Mouse (Mus musculus) forebrain, embryonic 14.5 days (tissue): Measurements from ENCODE around the gene Fry. TPM values are rescaled to one million over a fixed set of nuclear protein-coding genes. Genes with fewer than 3 reads are reported as not detected.

Experiments used
- ATAC-seq: fragments of 200-750 bp; cut with Nextera tagmentation; 2 replicates; pipeline ENCODE4 v1.8.0; 2017; ENCODE audit warnings: mild to moderate bottlenecking, moderate library complexity
- DNase-seq: peaks from one replicate; pipeline ENCODE4 v3.0.0-alpha.2; 2015; ENCODE audit warnings: low spot score
- H3K27ac ChIP-seq: fragments of 300-500 bp; sonication (generic); 2 replicates; pipeline ENCODE4 v1.5.1; 2014; ENCODE audit warnings: low read depth, mild to moderate bottlenecking, control low read depth, low read length, moderate library complexity
- H3K27me3 ChIP-seq: fragments of 300-500 bp; sonication (generic); replicated peaks from 2 replicates; pipeline ENCODE4 v1.6.1; 2014; ENCODE audit warnings: low read length, control low read depth, mixed read lengths; ENCODE audit not compliant: control insufficient read depth, insufficient read depth
- H3K36me3 ChIP-seq: fragments of 300-500 bp; sonication (generic); 2 replicates; pipeline ENCODE4 v1.6.1; 2014; ENCODE audit warnings: low read length, control low read depth; ENCODE audit not compliant: control insufficient read depth, insufficient read depth
- H3K4me1 ChIP-seq: fragments of 300-500 bp; sonication (generic); 2 replicates; pipeline ENCODE4 v1.6.1; 2014; ENCODE audit warnings: antibody characterized with exemption, low read length, control low read depth; ENCODE audit not compliant: control insufficient read depth, insufficient read depth
- H3K4me2 ChIP-seq: fragments of 300-500 bp; sonication (generic); 2 replicates; pipeline ENCODE4 v1.6.1; 2014; ENCODE audit warnings: mild to moderate bottlenecking, control low read depth, low read length
- H3K4me3 ChIP-seq: fragments of 300-500 bp; sonication (generic); 2 replicates; pipeline ENCODE4 v1.5.1; 2014; ENCODE audit warnings: low read depth, low read length, control low read depth
- H3K9ac ChIP-seq: fragments of 300-500 bp; sonication (generic); 2 replicates; pipeline ENCODE4 v1.6.1; 2014; ENCODE audit warnings: mild to moderate bottlenecking, low read length, control low read depth, moderate library complexity
- H3K9me3 ChIP-seq: fragments of 300-500 bp; sonication (generic); replicated peaks from 2 replicates; pipeline ENCODE4 v1.6.1; 2016; ENCODE audit warnings: low read length, control low read depth, mixed read lengths; ENCODE audit not compliant: control insufficient read depth
- WGBS: fragments of 180-500 bp; shearing (Covaris S2); extraction: QIAGEN DNeasy Blood & Tissue Kit; methylation state at CpG from one replicate; pipeline ENCODE4 v1.1.7; 2014; 5-methylcytosine and 5-hydroxymethylcytosine counted together
- polyA plus RNA-seq: library from polyadenylated mRNA; unstranded; fragments of >200 nt; fragmentation: Nextera tagmentation; extraction: Ambion mirVana; gene quantifications from 2 replicates; pipeline ENCODE4 v1.2.1, GENCODE M21; 2014

Fry gene
- polyA plus RNA-seq, 1 experiment from 2014 or later: 27.4 TPM

GRCm38 (mm10) chr5:150290494-150291199, 172.2 kb downstream of the Fry start:
- ATAC-seq (no peak), DNase-seq (no peak)
- WGBS: 84% methylated on average over 4 of the region's 4 CpGs
- Histone ChIP-seq H3K36me3 (no peaks in the 10 kb centered on the region), H3K4me1 (no peaks in the 10 kb centered on the region), H3K4me2 (no peak overlapping the region), H3K4me3 (no peak overlapping the region), H3K9ac (no peak overlapping the region), H3K27me3 (no peaks in the 10 kb centered on the region), H3K9me3 (no peaks in the 10 kb centered on the region), H3K27ac (no peak overlapping the region)

- Histone ChIP-seq H3K27ac (no peak overlapping the region), H3K4me2 (no peak overlapping the region), H3K9ac (no peak overlapping the region), H3K9me3 (no peaks in the 10 kb centered on the region), H3K4me1 (no peaks in the 10 kb centered on the region), H3K4me3 (no peak overlapping the region), H3K36me3 (no peaks in the 10 kb centered on the region), H3K27me3 (no peaks in the 10 kb centered on the region)
- DNase-seq (no peak), ATAC-seq (no peak)
- 87% methylated on average over 6 of the region's 6 CpGs for WGBS
Observed at GRCm38 (mm10) chr5:150291216-150291615, 172.8 kb downstream of the Fry start.

DNA sequence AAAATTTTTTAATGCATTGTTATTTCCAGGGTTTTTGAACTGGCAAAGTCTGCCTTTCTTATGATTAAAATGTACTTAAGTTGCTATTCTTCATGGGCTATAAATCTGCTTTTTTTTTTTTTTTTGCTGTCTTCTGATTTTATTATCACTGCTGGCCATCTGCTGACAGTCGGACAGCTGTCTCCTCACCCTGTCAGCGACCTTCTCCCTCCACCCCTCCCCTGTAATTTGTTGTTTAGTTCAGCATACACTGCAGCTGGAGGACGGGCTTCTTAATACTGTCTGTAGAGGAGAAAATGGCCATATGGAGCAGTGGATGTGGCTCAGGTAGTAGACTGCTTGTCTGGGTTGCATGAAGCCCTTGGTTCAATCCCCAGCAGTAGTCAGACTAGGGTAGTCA, 173.7 kb downstream of the Fry start:
- H3K4me2 ChIP-seq: no peak overlapping the region
- H3K4me3 ChIP-seq: no peak overlapping the region
- H3K4me1 ChIP-seq: no peaks in the 10 kb centered on the region
- H3K9ac ChIP-seq: no peak overlapping the region
- H3K27me3 ChIP-seq: no peaks in the 10 kb centered on the region
- H3K36me3 ChIP-seq: no peaks in the 10 kb centered on the region
- 68% methylated on average over 3 of the region's 3 CpGs for WGBS
- no peaks in the 10 kb centered on the region for H3K9me3 ChIP-seq
- ATAC-seq (no peak), DNase-seq (no peak)
- no peak overlapping the region for H3K27ac ChIP-seq

DNA sequence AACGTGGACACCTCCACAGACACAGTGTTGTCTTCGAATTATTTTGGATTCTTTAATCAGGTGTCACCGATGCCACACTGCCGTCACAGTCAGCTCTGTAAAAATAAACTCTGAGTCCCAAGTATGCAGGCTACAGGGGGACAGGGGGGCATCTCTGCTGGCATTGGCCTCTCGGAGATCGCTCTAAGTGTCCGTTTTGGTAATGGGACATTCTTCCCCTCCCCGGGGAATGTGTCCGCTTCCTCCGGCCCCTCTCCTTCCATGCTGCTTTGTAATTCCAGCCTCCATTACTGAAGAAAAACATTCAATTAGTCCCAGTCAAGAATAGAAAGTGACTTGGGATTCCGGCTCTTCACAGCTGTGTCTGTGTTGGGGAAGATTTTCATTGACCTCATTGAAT, 175.9 kb downstream of the Fry start:
- no peaks in the 10 kb centered on the region for H3K4me1 ChIP-seq
- ATAC-seq (no peak), DNase-seq (no peak)
- H3K9me3 ChIP-seq: no peaks in the 10 kb centered on the region
- H3K27me3 ChIP-seq: no peaks in the 10 kb centered on the region
- no peak overlapping the region for H3K27ac ChIP-seq
- H3K4me3 ChIP-seq: no peak overlapping the region
- WGBS: 63% methylated on average over 11 of the region's 11 CpGs
- no peak overlapping the region for H3K4me2 ChIP-seq
- no peaks in the 10 kb centered on the region for H3K36me3 ChIP-seq
- H3K9ac ChIP-seq: no peak overlapping the region

GRCm38 (mm10) chr5:150295096-150295495, 176.7 kb downstream of the Fry start:
- Histone ChIP-seq H3K4me2 (no peak overlapping the region), H3K9ac (no peak overlapping the region), H3K9me3 (no peaks in the 10 kb centered on the region), H3K4me1 (no peaks in the 10 kb centered on the region), H3K27me3 (no peaks in the 10 kb centered on the region), H3K27ac (no peak overlapping the region), H3K4me3 (no peak overlapping the region), H3K36me3 (no peaks in the 10 kb centered on the region)
- DNase-seq (no peak), ATAC-seq (no peak)
- WGBS: 94% methylated on average over 11 of the region's 11 CpGs

- Histone ChIP-seq H3K36me3 (no peaks in the 10 kb centered on the region), H3K4me2 (no peak overlapping the region), H3K9ac (no peak overlapping the region), H3K9me3 (no peaks in the 10 kb centered on the region), H3K27me3 (no peaks in the 10 kb centered on the region), H3K4me3 (no peak overlapping the region), H3K27ac (no peak overlapping the region), H3K4me1 (no peaks in the 10 kb centered on the region)
- ATAC-seq (no peak), DNase-seq (no peak)
- WGBS: 80% methylated on average over 6 of the region's 6 CpGs
Observed at GRCm38 (mm10) chr5:150298969-150299368, 180.5 kb downstream of the Fry start.

GRCm38 (mm10) chr5:150302123-150302522, 183.7 kb downstream of the Fry start:
- H3K9me3 ChIP-seq: no peaks in the 10 kb centered on the region
- no peaks in the 10 kb centered on the region for H3K36me3 ChIP-seq
- ATAC-seq (no peak), DNase-seq (no peak)
- no peak overlapping the region for H3K9ac ChIP-seq
- no peak overlapping the region for H3K27ac ChIP-seq
- H3K4me1 ChIP-seq: no peaks in the 10 kb centered on the region
- WGBS: 75% methylated on average over 2 of the region's 2 CpGs
- no peak overlapping the region for H3K4me2 ChIP-seq
- no peak overlapping the region for H3K4me3 ChIP-seq
- H3K27me3 ChIP-seq: no peaks in the 10 kb centered on the region

DNA sequence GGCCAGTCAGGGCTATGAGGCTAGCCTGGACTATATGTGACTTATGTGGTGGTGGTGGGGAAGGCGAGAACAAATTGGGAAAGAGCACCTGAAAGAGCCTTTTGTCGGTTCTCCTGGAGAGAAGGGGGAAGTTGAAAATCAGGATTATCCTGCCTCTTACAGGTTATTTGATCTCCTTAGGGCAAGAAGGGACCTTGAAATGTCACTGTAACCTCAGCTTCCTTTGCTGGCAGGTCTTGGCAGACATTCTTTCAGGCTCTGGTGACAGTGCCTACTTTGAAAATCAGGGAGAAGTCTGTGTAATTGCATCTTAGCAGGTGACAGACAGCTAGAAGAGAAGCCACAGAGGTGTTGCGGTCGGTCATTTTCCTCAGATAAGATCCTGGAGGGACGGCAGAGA, 184.6 kb downstream of the Fry start:
- no peaks in the 10 kb centered on the region for H3K9me3 ChIP-seq
- H3K9ac ChIP-seq: no peak overlapping the region
- ATAC-seq (no peak), DNase-seq (no peak)
- H3K4me2 ChIP-seq: no peak overlapping the region
- H3K4me3 ChIP-seq: no peak overlapping the region
- WGBS: 79% methylated on average over 5 of the region's 5 CpGs
- no peaks in the 10 kb centered on the region for H3K36me3 ChIP-seq
- H3K4me1 ChIP-seq: no peaks in the 10 kb centered on the region
- H3K27me3 ChIP-seq: no peaks in the 10 kb centered on the region
- no peak overlapping the region for H3K27ac ChIP-seq

GRCm38 (mm10) chr5:150306497-150306896, 188.1 kb downstream of the Fry start:
- H3K27ac ChIP-seq: no peak overlapping the region
- WGBS: 88% methylated on average over 5 of the region's 5 CpGs
- no peak overlapping the region for H3K9ac ChIP-seq
- H3K9me3 ChIP-seq: no peaks in the 10 kb centered on the region; the same call in 1 of the 2 replicates
- H3K36me3 ChIP-seq: no peaks in the 10 kb centered on the region
- H3K4me3 ChIP-seq: no peak overlapping the region
- no peaks in the 10 kb centered on the region for H3K4me1 ChIP-seq
- no peak for ATAC-seq
- no peaks in the 10 kb centered on the region for H3K27me3 ChIP-seq
- no peak overlapping the region for H3K4me2 ChIP-seq
- no peak for DNase-seq
